Mouse (Mus musculus): Measurements from ENCODE around the gene Sebox. TPM values are rescaled to one million over a fixed set of nuclear protein-coding genes. Genes with fewer than 3 reads are reported as not detected.

Sebox gene
- not detected for polyA plus RNA-seq (2017; shearing (Covaris generic))

GRCm38 (mm10) chr11:78502909-78503650 is at the start of gene Sebox:
TSS of gene Sebox (plus strand) at chr11:78503447.

GRCm38 (mm10) chr11:78465568-78466180 is 37.6 kb upstream of the Sebox start, which contains the start of gene Slc46a1:
TSS of gene Slc46a1 (plus strand) at chr11:78465697.

GRCm38 (mm10) chr11:78497544-78498522 is 5.4 kb upstream of the Sebox start, which contains the start of gene Sarm1:
TSS of gene Sarm1 (minus strand) at chr11:78497754.

GRCm38 (mm10) chr11:78499004-78499403 is 4.2 kb upstream of the Sebox start, which contains the start of gene Vtn:
TSS of gene Vtn (plus strand) at chr11:78499091.

GRCm38 (mm10) chr11:78512025-78512957 is 9.0 kb downstream of the Sebox start, which contains the start of the genes Tmem199 and Poldip2:
TSS of gene Tmem199 (minus strand) at chr11:78512172.
TSS of gene Poldip2 (plus strand) at chr11:78512193.

GRCm38 (mm10) chr11:78536080-78536689 is 32.9 kb downstream of the Sebox start, which contains the start of the genes Tnfaip1 and Ift20:
TSS of gene Tnfaip1 (minus strand) at chr11:78536332.
TSS of gene Ift20 (plus strand) at chr11:78536361.

GRCm38 (mm10) chr11:78550168-78551058 is 47.2 kb downstream of the Sebox start, which contains the start of gene Tmem97:
TSS of gene Tmem97 (minus strand) at chr11:78550777.

Other genes with a start within 250 kb of the Sebox start
- gene 2610507B11Rik, start 241.7 kb upstream of the Sebox start, polyA plus RNA-seq (2017; shearing (Covaris generic)) = 91.8 TPM
- 0.61 TPM for gene BC030499, start 212.6 kb upstream of the Sebox start, polyA plus RNA-seq (2017; shearing (Covaris generic))
- gene Spag5, start 201.9 kb upstream of the Sebox start, polyA plus RNA-seq (2017; shearing (Covaris generic)) = 3.5 TPM
- gene Aldoc, start 180.5 kb upstream of the Sebox start, polyA plus RNA-seq (2017; shearing (Covaris generic)) = 15.5 TPM
- gene Pigs, start 175.0 kb upstream of the Sebox start, polyA plus RNA-seq (2017; shearing (Covaris generic)) = 132 TPM
- gene Unc119, start 160.0 kb upstream of the Sebox start, polyA plus RNA-seq (2017; shearing (Covaris generic)) = 30.6 TPM
- not detected for gene Foxn1, start 116.9 kb upstream of the Sebox start, polyA plus RNA-seq (2017; shearing (Covaris generic))
- not detected for gene Slc13a2, start 81.2 kb upstream of the Sebox start, polyA plus RNA-seq (2017; shearing (Covaris generic))
- gene Slc46a1, start 37.8 kb upstream of the Sebox start, polyA plus RNA-seq (2017; shearing (Covaris generic)) = 1.4 TPM
- 0.38 TPM for gene Sarm1, start 5.7 kb upstream of the Sebox start, polyA plus RNA-seq (2017; shearing (Covaris generic))
- not detected for gene Vtn, start 4.4 kb upstream of the Sebox start, polyA plus RNA-seq (2017; shearing (Covaris generic))
- 43.3 TPM for gene Tmem199, start 8.7 kb downstream of the Sebox start, polyA plus RNA-seq (2017; shearing (Covaris generic))
- 32.9 TPM for gene Poldip2, start 8.7 kb downstream of the Sebox start, polyA plus RNA-seq (2017; shearing (Covaris generic))
- 22.2 TPM for gene Tnfaip1, start 32.9 kb downstream of the Sebox start, polyA plus RNA-seq (2017; shearing (Covaris generic))
- 116 TPM for gene Ift20, start 32.9 kb downstream of the Sebox start, polyA plus RNA-seq (2017; shearing (Covaris generic))
- gene Tmem97, start 47.3 kb downstream of the Sebox start, polyA plus RNA-seq (2017; shearing (Covaris generic)) = 12.8 TPM
- 13.1 TPM for gene Nlk, start 193.9 kb downstream of the Sebox start, polyA plus RNA-seq (2017; shearing (Covaris generic))
- gene Ccnq, start 248.3 kb downstream of the Sebox start, polyA plus RNA-seq (2017; shearing (Covaris generic)) = 40.2 TPM